Mouse (Mus musculus) kidney, postnatal 25 days (tissue): ENCODE data around the gene Cpt1b.
"Not testable (repeated sequence)": the region's sequence is repeated elsewhere in the genome, so short reads cannot be mapped to it uniquely, and the experiment has no call there.

ENCODE experiments used
- DNase-seq, 2 experiments: peaks; one replicate each; pipeline ENCODE4 v3.0.0; 2021; ENCODE audit warnings: mixed read lengths in 2 of 2

The Cpt1b gene

DNA sequence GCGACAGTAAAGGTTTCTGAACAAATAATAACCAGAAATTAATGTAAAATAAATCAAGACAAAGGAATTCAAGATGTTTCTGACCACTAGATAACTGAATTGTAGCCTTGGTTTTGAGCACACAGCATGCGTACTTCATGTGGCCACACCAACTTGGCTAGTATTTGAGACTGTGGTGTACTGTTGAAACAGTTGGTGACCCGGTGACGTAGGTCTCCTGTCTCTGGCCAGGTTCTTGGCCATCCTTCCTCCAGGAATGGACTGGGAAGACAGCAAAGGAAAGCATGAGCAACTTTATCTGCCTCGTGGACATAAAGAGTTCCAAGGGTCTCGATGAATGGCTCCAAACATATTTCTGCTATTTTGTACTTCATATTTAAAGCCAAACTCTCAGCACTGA lies 6.1 kb upstream of the Cpt1b start:
- no peak for DNase-seq

DNA sequence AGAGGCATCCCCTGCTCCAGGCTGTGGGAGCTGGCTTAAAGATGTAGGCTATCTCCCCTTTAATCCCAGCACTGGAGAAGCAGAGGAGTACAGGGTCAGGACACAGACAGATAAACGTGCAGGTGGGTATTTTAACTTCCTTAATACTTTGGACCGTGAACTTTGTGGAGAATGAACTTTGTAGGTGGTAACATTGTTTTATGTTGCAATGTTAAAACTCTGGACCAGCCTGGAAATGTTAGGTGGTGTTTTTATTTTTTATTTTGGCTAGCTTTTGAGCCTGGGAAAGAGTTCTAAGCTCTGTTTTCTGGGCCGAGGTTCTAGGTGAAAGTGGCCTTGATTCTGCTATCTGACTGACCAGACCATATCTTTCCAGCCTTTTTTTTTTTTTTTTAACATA lies 5.6 kb upstream of the Cpt1b start:
- no peak for DNase-seq

DNA sequence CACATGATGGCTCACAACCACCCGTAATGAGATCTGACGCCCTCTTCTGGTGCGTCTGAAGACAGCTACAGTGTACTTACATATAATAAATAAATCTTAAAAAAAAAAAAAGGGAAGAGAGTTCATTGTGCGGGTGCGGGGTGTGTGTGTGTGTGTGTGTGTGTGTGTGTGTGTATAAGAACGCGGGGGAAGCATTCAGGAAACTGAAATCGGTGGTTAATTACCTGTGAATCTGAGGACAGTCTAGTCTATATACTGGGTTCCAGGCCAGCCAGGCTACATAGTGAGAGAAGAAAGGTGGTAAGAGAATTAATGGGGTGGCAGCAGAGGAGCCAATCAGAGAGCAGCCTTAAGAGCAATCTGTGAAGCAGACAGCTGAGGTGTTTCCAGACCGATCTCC lies 5.1 kb upstream of the Cpt1b start:
- not testable (repeated sequence) for DNase-seq

GRCm38 (mm10) chr15:89430341-89430740 lies 4.7 kb upstream of the Cpt1b start:
- DNase-seq: no peak

DNA sequence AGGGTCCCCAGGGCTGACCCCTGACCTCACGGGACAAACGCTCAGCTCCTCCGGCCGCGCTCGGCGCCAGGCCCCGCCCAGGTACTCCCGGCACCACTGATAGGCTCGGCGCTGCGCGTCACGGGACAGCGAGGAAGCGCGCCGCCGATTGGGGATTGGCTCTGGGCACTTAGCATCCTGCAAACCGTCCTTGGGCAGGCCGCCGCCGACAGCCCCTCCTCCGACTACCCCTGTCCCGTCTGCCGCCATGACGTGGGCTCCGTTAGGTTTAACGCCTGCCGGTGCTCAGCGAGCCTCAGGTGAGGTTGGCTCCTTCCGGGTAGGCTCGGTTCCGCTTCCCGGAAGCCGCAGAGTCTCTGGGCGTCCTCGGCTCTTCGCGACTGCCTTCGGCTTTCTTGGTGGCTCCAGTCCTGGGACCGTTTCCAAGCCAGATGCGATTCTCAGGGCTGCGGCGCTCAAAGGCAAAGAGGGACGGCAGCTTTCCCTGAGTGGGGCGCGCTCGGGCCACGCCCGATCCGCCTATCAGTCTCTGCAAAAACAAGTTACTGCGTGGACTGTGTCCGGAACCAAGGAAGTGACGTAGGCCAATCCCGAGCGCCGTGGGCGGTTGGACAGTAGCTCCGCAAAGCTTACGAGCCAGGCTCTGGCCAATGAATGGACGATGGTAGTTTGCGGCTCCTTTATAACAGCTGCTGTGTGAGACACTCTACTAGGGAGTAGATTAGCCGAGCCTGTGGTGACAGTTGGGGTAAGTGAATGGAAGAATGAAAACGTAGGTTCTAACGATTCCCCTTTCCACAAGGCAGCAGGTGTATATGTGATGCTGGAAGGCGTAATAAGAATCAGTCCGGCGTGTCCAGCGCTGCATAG lies 3.9 kb upstream of the Cpt1b start, which contains the start of the genes C730034F03Rik, Gm44502 and Chkb:
C730034F03Rik (plus strand) TSS at position 238 of the 870 bp plus-strand sequence.
Gm44502 (minus strand) TSS at position 345 of the 870 bp plus-strand sequence.
Chkb (minus strand) TSS at position 557 of the 870 bp plus-strand sequence.
- DNase-seq: peak; percentile 93 to 97

DNA sequence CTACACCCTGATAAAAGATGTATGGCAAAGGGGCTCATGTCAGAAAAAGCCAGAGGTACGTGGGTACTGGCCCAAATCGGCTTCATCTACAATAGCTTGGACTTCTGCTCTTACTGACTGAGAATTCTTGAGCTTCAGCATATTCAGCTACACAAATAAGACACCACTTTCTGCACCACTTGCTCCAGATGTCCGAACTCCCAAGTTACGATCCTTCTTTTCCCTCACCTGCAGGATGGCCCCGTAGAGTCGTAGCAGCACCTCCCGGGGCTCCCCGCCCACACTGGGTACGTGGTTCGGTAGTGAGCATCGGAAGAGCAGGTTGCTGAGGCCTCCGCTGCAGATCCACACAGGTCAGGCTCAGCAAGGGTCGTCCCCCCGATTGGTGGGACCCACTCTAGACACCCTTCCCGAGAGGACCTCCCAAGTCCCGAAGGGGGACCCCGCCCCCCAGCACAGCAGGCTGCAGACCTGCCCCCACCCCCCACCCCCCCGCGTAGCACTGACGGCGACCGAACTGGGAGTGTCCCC lies 3.2 kb upstream of the Cpt1b start:
- DNase-seq: no peak

DNA sequence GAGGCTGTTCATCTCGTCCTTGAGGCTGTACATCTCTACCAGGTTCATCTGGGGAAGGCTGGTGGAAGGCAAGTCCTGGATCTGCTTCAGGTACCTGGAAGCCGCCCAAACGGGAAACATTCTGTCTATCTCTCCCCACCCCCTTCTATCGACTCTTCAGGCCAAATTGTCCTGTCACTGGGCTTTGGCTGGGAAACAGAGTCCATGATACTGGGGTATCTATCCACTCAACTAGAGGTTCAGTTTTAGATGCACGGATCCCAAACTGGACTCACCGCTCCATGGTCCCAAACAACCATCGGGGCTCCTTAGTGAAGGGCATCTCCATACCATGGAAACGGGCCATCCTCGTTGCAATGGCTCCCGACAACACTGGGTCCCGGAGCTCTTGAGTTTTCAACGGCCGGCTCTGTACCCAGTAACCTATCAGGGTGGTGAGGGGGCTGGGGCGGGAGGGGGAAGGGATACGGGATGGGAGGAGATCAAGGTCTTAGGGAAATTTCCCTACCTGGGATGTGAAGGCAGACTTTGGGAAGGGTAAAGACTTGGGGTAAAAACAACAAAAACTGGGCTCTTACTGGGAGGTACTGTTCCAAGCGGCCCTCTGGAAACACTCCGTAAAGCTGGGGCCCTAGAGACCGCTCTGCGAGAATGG lies 2.6 kb upstream of the Cpt1b start:
- DNase-seq: no peak

GRCm38 (mm10) chr15:89426716-89427115 lies 1.1 kb upstream of the Cpt1b start:
- DNase-seq: peak in 1 of 2 experiments; percentile 31

GRCm38 (mm10) chr15:89424621-89425020 lies 1.0 kb downstream of the Cpt1b start:
- DNase-seq: peak in 1 of 2 experiments; percentile 37

DNA sequence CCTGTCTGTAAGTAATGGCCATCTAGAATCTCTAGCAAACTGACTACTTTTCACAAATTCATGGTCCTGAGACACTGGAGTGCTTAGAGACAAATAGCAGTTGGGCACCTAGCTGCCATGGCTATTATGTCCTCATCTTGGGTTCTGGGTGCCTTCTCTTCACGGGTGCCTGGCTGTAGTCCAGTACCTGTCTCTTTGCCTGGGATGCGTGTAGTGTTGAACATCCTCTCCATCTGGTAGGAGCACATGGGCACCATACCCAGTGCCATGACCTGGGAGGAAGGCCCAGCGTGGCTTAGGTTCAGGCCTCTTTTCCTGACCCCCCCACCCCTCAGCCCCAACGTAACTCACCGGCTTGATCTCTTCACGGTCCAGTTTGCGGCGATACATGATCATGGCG lies 3.7 kb downstream of the Cpt1b start:
- peak in 1 of 2 experiments; percentile 23 for DNase-seq

DNA sequence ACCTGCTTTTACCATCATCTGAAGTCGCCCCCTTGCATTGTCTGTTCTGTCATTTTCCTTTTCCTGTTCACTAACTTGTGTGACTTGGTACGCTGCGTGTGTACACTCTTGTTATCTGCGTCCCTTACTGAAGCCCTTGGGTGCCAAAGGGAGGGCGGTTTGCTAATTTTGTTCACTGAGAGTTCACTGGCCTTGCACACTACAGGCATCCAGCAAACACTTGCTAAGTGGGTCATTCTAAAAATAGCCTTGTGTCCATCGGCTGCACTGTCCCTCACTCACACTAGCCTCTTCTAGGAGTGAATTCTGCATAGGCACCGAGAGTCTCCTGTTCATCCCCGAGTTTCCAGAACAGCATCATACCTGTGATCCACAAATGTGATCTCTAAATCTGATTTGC lies 10.4 kb downstream of the Cpt1b start:
- DNase-seq: no peak

DNA sequence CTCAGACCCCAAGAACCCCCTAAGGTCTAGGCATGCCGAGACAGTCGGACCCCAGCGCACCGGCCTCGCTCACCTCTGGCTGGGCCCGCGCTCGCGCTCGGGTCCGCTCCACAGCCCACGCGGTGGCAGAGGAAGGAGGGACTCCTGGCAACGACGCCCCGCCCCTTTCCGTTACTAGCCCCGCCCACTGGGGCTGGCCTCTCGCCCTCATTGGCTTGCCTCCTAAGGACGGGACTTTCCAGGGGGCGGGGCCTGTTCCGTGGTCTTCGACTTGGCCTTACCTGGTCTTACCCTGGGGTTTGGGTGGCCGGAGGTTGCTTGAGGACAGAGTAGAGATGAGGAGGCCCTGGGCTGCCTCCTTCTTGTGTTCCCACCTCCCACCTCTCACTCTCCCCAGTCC lies 15.5 kb downstream of the Cpt1b start, which contains the start of gene Syce3:
Syce3 (minus strand) TSS at position 386 of the 400 bp plus-strand sequence.
- no peak for DNase-seq

DNA sequence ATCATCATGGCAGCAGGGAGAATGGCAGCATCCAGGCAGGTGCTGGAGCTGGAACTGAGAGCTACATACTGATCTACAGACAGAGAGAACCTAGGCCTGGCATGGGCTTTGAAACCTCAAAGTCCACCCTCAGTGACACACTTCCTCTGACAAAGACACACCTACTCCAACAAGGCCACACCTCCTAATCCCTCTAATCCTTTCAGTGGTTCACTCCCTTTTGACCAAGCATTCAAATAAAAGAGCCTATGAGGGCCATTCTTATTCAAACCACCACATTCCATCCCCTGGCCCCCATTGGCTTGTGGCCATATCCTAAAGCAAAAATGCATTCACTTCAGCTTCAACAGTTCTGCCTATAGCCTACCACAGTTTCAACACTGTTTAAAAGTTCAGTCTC lies 19.0 kb downstream of the Cpt1b start:
- DNase-seq: no peak

GRCm38 (mm10) chr15:89404831-89405623 lies 20.6 kb downstream of the Cpt1b start:
- DNase-seq: no peak

DNA sequence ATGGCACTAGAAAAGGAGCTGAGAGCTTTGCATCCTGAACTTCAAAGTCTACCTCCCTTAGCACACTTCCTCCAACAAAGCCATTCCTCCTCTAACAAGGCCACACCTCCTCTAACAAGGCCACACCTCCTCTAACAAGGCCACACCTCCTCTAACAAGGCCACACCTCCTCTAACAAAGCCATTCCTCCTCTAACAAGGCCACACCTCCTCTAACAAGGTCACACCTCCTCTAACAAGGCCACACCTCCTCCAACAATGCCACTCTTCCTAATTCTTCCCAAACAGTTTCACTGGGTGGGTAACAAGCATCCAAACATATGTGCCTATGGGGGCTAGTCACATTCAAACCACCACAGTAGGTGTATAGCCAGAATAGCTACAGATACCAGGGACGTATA lies 23.2 kb downstream of the Cpt1b start:
- DNase-seq: no peak

DNA sequence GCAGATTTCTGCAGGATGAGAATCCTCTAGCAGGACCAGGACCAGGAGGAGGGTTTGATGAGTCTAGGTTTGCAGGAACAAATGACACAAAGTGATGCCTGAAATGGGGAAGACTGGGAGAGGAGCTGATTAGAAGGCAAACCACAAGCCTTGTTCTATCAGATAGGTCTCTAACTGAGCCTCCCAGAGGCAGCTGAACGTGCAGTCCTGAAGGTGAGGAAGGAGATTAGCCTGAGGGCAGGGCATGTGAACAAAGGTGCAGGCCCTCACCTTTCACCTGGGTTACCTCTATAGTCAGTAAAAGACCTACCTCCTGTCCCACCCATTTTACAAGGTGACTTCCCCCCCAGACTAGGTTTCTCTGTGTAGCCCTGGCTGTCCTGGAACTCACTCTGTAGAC lies 25.9 kb downstream of the Cpt1b start:
- DNase-seq: no peak

DNA sequence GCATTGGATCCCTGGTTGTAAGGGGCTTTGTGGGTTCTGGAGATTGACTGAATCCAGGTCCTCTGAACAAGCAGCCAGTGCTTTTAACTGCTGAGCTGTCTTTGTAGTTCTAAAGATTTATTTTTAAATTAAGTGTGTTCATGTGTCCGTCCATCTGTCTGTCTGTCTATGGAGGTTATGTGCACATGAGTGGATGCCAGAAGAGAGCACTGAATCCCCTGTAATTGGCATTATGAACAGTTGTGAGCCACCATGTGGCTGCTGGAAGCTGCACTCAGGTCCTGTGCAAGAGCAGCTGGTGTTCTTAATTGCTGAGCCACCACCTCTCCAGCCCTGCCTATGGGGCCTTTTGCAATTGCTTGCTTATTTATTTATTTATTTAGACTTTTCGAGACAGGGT lies 27.5 kb downstream of the Cpt1b start:
- no peak for DNase-seq

- DNase-seq: peak in 1 of 2 experiments; percentile 38
Observed at GRCm38 (mm10) chr15:89396883-89397282, 28.8 kb downstream of the Cpt1b start.

DNA sequence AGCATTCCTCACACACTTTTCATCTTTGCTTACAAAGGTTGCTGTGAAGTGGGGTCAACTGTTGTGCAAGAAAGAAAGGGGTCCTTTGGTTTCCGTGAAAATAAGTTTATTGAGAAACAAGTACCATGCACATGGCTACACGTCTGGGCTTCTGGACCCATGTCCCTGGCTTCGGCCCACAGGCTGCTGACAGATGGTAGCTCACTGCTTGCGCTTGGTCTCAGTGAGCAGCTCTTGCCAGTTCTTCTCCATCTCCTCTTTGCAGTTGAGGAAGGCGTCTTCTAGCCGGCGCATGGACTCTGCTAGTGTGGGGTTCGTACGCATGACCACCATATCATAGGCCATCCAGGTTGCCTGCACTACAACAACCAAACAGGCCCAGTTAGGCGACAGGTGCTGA lies 35.6 kb downstream of the Cpt1b start:
- DNase-seq: peak in 1 of 2 experiments; percentile 20

DNA sequence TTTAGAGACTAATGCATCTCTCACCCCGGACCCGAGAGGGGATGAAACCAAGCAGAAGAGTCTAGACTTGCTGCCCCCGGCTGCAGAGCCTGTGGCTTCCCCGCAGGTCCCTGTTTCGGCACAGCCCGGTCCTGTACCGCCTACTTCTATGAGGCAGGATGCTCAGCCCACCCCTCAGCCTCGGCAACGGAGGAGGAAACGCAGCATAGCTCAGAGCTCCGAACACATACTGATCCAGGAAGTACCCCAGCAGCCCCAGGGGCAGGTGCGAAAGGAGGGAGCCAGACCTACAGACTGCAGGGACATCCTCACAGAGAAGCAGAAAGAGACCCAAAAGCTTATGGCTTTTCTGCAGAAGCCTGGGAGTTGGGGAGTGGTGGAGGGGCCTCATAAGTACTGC lies 38.5 kb downstream of the Cpt1b start:
- DNase-seq: peak in 1 of 2 experiments; percentile 26

GRCm38 (mm10) chr15:89384617-89385016 lies 41.0 kb downstream of the Cpt1b start, which contains the start of gene Klhdc7b:
TSS of gene Klhdc7b (plus strand) at chr15:89384917.
- no peak for DNase-seq

- peak; percentile 30 to 53 for DNase-seq
Observed at GRCm38 (mm10) chr15:89379429-89379828, 46.2 kb downstream of the Cpt1b start.
